Comparison of ENCODE assay signal across 8 mouse cellular contexts in genomic region chr14:121877640-121878039, GRCm38 (mm10). TPM values are rescaled to one million over a fixed set of nuclear protein-coding genes. Genes with fewer than 3 reads are reported as not detected.
DNase-seq lines count a peak whose midpoint lies in the region; ATAC-seq and TF ChIP-seq lines count a peak whose summit lies in the region.

No protein-coding gene starts in this region.

- H3K79me2 ChIP-seq in heart, adult 2 months (replicated peaks; ENCODE audit: control insufficient read depth, insufficient read depth, low read length), result peaks cover 4% of the 10 kb centered on the region
- H3K79me2 ChIP-seq in C2C12 (ENCODE audit: control insufficient read depth, insufficient read depth), result peaks cover 40% of the 10 kb centered on the region

- no peaks in the 10 kb centered on the region for H3K4me1 ChIP-seq in heart, adult 2 months (ENCODE audit: control insufficient read depth, insufficient read depth, low read length)
- peaks cover 5% of the 10 kb centered on the region; the same call in 1 of the 2 replicates for H3K4me1 ChIP-seq in forebrain, embryonic 11.5 days (replicated peaks; ENCODE audit: control insufficient read depth, insufficient read depth, low read length)
- H3K4me1 ChIP-seq in liver, embryonic 13.5 days (replicated peaks), result peaks cover 40% of the 10 kb centered on the region

- no peak for DNase-seq in heart, adult 2 months
- no peak for DNase-seq in heart, adult 11 months
- DNase-seq in forebrain, embryonic 11.5 days (ENCODE audit: low spot score), result no peak
- DNase-seq in liver, embryonic 13.5 days, result no peak
- no peak for DNase-seq in right cerebral cortex, postnatal 14 days
- DNase-seq in layer of hippocampus, adult 9-10 months (ENCODE audit: low spot score), result no peak
- no peak for DNase-seq in right cerebral cortex, postnatal 10 days (ENCODE audit: low spot score in 2 of 2)

- peak overlapping the region; percentile 98 for H3K4me3 ChIP-seq in heart, adult 2 months
- peak overlapping the region; percentile 93 for H3K4me3 ChIP-seq in C2C12 (ENCODE audit: insufficient read depth, poor library complexity, severe bottlenecking)
- peak overlapping the region; percentile 92 for H3K4me3 ChIP-seq in forebrain, embryonic 11.5 days (ENCODE audit: low read depth, low read length)
- H3K4me3 ChIP-seq in liver, embryonic 13.5 days (replicated peaks), result peak overlapping the region; percentile 90

- peaks cover 19% of the 10 kb centered on the region for H3K79me3 ChIP-seq in C2C12 (ENCODE audit: low read depth)

- TF ChIP-seq EP300 in heart, adult 2 months (IDR thresholded peaks at IDR 0.05; ENCODE audit: insufficient read depth, low read depth, low read length), result no peak

- TF ChIP-seq POLR2A in heart, adult 2 months (IDR thresholded peaks at IDR 0.05; ENCODE audit: insufficient read depth, low read depth, low read length), result no peak

- H3K4me2 ChIP-seq in forebrain, embryonic 11.5 days (ENCODE audit: low read depth, low read length, severe bottlenecking), result peak overlapping the region; percentile 68
- H3K4me2 ChIP-seq in liver, embryonic 13.5 days, result peak overlapping the region; percentile 95

- 41% methylated on average over 8 of the region's 8 CpGs for WGBS in heart, adult 2 months
- WGBS in forebrain, embryonic 11.5 days, result 34% methylated on average over 8 of the region's 8 CpGs
- 27% methylated on average over 8 of the region's 8 CpGs for WGBS in liver, embryonic 13.5 days (ENCODE audit: insufficient replicate concordance)

- no peaks in the 10 kb centered on the region for H3K36me3 ChIP-seq in heart, adult 2 months (ENCODE audit: control insufficient read depth, insufficient read depth, low read length)
- H3K36me3 ChIP-seq in C2C12 (ENCODE audit: control insufficient read depth, insufficient read depth), result no peaks in the 10 kb centered on the region
- no peaks in the 10 kb centered on the region for H3K36me3 ChIP-seq in forebrain, embryonic 11.5 days (ENCODE audit: control insufficient read depth, insufficient read depth, low read length)
- no peaks in the 10 kb centered on the region for H3K36me3 ChIP-seq in liver, embryonic 13.5 days

- H3K27ac ChIP-seq in heart, adult 2 months, result peak overlapping the region; percentile 96
- no peak overlapping the region for H3K27ac ChIP-seq in forebrain, embryonic 11.5 days (ENCODE audit: low read depth, low read length)
- peak overlapping the region; percentile 91 for H3K27ac ChIP-seq in liver, embryonic 13.5 days

- no peaks in the 10 kb centered on the region for H3K27me3 ChIP-seq in heart, adult 2 months (ENCODE audit: control insufficient read depth, insufficient read depth, low read length)
- peaks cover 5% of the 10 kb centered on the region for H3K27me3 ChIP-seq in C2C12 (ENCODE audit: control insufficient read depth, insufficient read depth, insufficient read length)
- no peaks in the 10 kb centered on the region for H3K27me3 ChIP-seq in forebrain, embryonic 11.5 days (ENCODE audit: control insufficient read depth, insufficient read depth, low read length)
- H3K27me3 ChIP-seq in liver, embryonic 13.5 days, result no peaks in the 10 kb centered on the region

- H3ac ChIP-seq in C2C12 (ENCODE audit: control insufficient read depth, insufficient read length, low read depth), result peak overlapping the region; percentile 24

- no peak for ATAC-seq in forebrain, embryonic 11.5 days (replicated peaks; ENCODE audit: low FRiP score)
- ATAC-seq in liver, embryonic 13.5 days (ENCODE audit: low read depth), result no peak

- no peaks in the 10 kb centered on the region for H3K9me3 ChIP-seq in forebrain, embryonic 11.5 days (ENCODE audit: control insufficient read depth, low read length)
- H3K9me3 ChIP-seq in liver, embryonic 13.5 days (replicated peaks), result no peaks in the 10 kb centered on the region

- intact Hi-C loops in heart, adult 2 months (cut with DNase I), result loop anchor here (5.0 kb wide), 2 partner anchors 80 to 230 kb away; partner anchors contain the start of genes Dock9 and Tm9sf2

- TF ChIP-seq CTCF in heart, adult 2 months (IDR thresholded peaks at IDR 0.05), result no peak
- no peak for TF ChIP-seq CTCF in C2C12 (IDR thresholded peaks at IDR 0.05; ENCODE audit: control insufficient read depth, insufficient read depth, insufficient read length)

- no peak overlapping the region for H3K9ac ChIP-seq in heart, adult 2 months (ENCODE audit: low read depth, low read length)
- H3K9ac ChIP-seq in forebrain, embryonic 11.5 days (ENCODE audit: low read length), result peak overlapping the region; percentile 94
- H3K9ac ChIP-seq in liver, embryonic 13.5 days, result peak overlapping the region; percentile 95

TF ChIP-seq in C2C12, 6 proteins besides CTCF, POLR2A, EP300 and RAD21:
- TF ChIP-seq FOSL1 (IDR thresholded peaks at IDR 0.05; ENCODE audit: insufficient read depth, low read length, poor library complexity, severe bottlenecking), result no peak
- no peak for TF ChIP-seq MYOD1 (IDR thresholded peaks at IDR 0.05; ENCODE audit: control insufficient read depth, insufficient read length, low read depth)
- no peak for TF ChIP-seq USF1 (IDR thresholded peaks at IDR 0.05; ENCODE audit: low read depth)
- TF ChIP-seq CEBPB (IDR thresholded peaks at IDR 0.05; ENCODE audit: low read depth), result no peak
- no peak for TF ChIP-seq MYOG (IDR thresholded peaks at IDR 0.05; ENCODE audit: control insufficient read depth, extremely low read depth, insufficient read length)
- no peak for TF ChIP-seq MAX (IDR thresholded peaks at IDR 0.05)

RNA-seq across cellular contexts. Expression of gene Ubac2, which starts 0.8 kb away (rescaled TPM):
- total RNA-seq in heart, adult 2 months (2021), result 10 to 100 TPM; 30.4 to 31.9 TPM
- 37.0 and 43.9 TPM in 2 replicates for polyA plus RNA-seq in heart, adult 2 months (2012; rRNA removed)
- polyA plus RNA-seq in C2C12 (2012; fragmentation: generic; extraction: Trizol), result 37.8 TPM
- 72.9 and 76.9 TPM in 2 replicates for polyA plus RNA-seq in forebrain, embryonic 11.5 days (2014; fragmentation: Nextera tagmentation; extraction: Ambion mirVana)
- 22.6 and 25.3 TPM in 2 replicates for polyA plus RNA-seq in liver, embryonic 13.5 days (2015; fragmentation: Nextera tagmentation; extraction: Ambion mirVana)

RNA-seq across cellular contexts. Expression of gene Gpr18, which starts 37.9 kb away (rescaled TPM):
- under 1 TPM; 0.16 to 0.43 TPM for total RNA-seq in heart, adult 2 months (2021)
- 0.53 and 2.2 TPM in 2 replicates for polyA plus RNA-seq in heart, adult 2 months (2012; rRNA removed)
- 0.07 TPM for polyA plus RNA-seq in C2C12 (2012; fragmentation: generic; extraction: Trizol)
- 0.36 and 0.49 TPM in 2 replicates for polyA plus RNA-seq in forebrain, embryonic 11.5 days (2014; fragmentation: Nextera tagmentation; extraction: Ambion mirVana)
- 0.14 TPM in 1 of 2 replicates, not detected in the other for polyA plus RNA-seq in liver, embryonic 13.5 days (2015; fragmentation: Nextera tagmentation; extraction: Ambion mirVana)
